Mouse (Mus musculus) liver, embryonic 15.5 days (tissue): Measurements from ENCODE around the gene Rbm47. TPM values are rescaled to one million over a fixed set of nuclear protein-coding genes. Genes with fewer than 3 reads are reported as not detected.

Experiments
- ATAC-seq: fragments of 200-750 bp; cut with Nextera tagmentation; 2 replicates; pipeline ENCODE4 v1.8.0; 2017; ENCODE audit warnings: moderate number of reproducible peaks, mild to moderate bottlenecking, moderate library complexity; ENCODE audit not compliant: insufficient read depth
- H3K27ac ChIP-seq: fragments of 300-500 bp; sonication (generic); replicated peaks from 2 replicates; pipeline ENCODE4 v1.5.1; 2015; ENCODE audit warnings: mild to moderate bottlenecking, inconsistent platforms
- H3K27me3 ChIP-seq: fragments of 300-500 bp; sonication (generic); 2 replicates; pipeline ENCODE4 v1.6.1; 2015; ENCODE audit warnings: mild to moderate bottlenecking, inconsistent platforms
- H3K36me3 ChIP-seq: fragments of 300-500 bp; sonication (generic); replicated peaks from 2 replicates; pipeline ENCODE4 v1.6.1; 2015; ENCODE audit warnings: moderate library complexity, mild to moderate bottlenecking, inconsistent platforms
- H3K4me1 ChIP-seq: fragments of 300-500 bp; sonication (generic); replicated peaks from 2 replicates; pipeline ENCODE4 v1.6.1; 2015; ENCODE audit warnings: inconsistent platforms
- H3K4me2 ChIP-seq: fragments of 300-500 bp; sonication (generic); 2 replicates; pipeline ENCODE4 v1.6.1; 2015; ENCODE audit warnings: moderate library complexity, mild to moderate bottlenecking, inconsistent platforms
- H3K4me3 ChIP-seq: fragments of 300-500 bp; sonication (generic); replicated peaks from 2 replicates; pipeline ENCODE4 v1.5.1; 2015; ENCODE audit warnings: mild to moderate bottlenecking, inconsistent platforms
- H3K9ac ChIP-seq: fragments of 300-500 bp; sonication (generic); 2 replicates; pipeline ENCODE4 v1.6.1; 2015; ENCODE audit warnings: moderate library complexity, mild to moderate bottlenecking, inconsistent platforms
- H3K9me3 ChIP-seq: fragments of 300-500 bp; sonication (generic); replicated peaks from 2 replicates; pipeline ENCODE4 v1.6.1; 2016; ENCODE audit warnings: inconsistent platforms
- WGBS: fragments of 180-500 bp; shearing (Covaris S2); methylation state at CpG from one replicate; pipeline ENCODE4 v1.1.7; 2015; ENCODE audit warnings: mixed read lengths; ENCODE audit not compliant: insufficient replicate concordance; 5-methylcytosine and 5-hydroxymethylcytosine counted together
- polyA plus RNA-seq: library from polyadenylated mRNA; unstranded; fragments of >200 nt; fragmentation: Nextera tagmentation; extraction: Ambion mirVana; gene quantifications from 2 replicates; pipeline ENCODE4 v1.2.1, GENCODE M21; 2015

The Rbm47 gene
- polyA plus RNA-seq, 1 experiment from 2014 or later, result 15.2 TPM

- Histone ChIP-seq H3K27me3 (peaks cover 23% of the 10 kb centered on the region), H3K9ac (no peak overlapping the region), H3K27ac (no peak overlapping the region), H3K4me1 (peaks cover 7% of the 10 kb centered on the region; the same call in 1 of the 2 replicates), H3K9me3 (no peaks in the 10 kb centered on the region), H3K4me2 (no peak overlapping the region), H3K36me3 (no peaks in the 10 kb centered on the region), H3K4me3 (no peak overlapping the region)
- 72% methylated on average over 9 of the region's 9 CpGs for WGBS
- ATAC-seq, result no peak
These were observed 16.4 kb downstream of the Rbm47 start for GRCm38 (mm10) chr5:66156431-66156962.

- H3K36me3 ChIP-seq, result no peaks in the 10 kb centered on the region
- no peak overlapping the region for H3K4me2 ChIP-seq
- no peak for ATAC-seq
- H3K27me3 ChIP-seq, result peaks cover 42% of the 10 kb centered on the region
- WGBS, result 63% methylated on average over 6 of the region's 6 CpGs
- H3K9ac ChIP-seq, result no peak overlapping the region
- H3K4me3 ChIP-seq, result no peak overlapping the region
- H3K4me1 ChIP-seq, result peaks cover 8% of the 10 kb centered on the region; the same call in 1 of the 2 replicates
- H3K9me3 ChIP-seq, result no peaks in the 10 kb centered on the region
- no peak overlapping the region for H3K27ac ChIP-seq
These were observed 18.3 kb downstream of the Rbm47 start for GRCm38 (mm10) chr5:66154616-66155015.

GRCm38 (mm10) chr5:66153486-66153885, 19.4 kb downstream of the Rbm47 start:
- Histone ChIP-seq H3K27ac (no peak overlapping the region), H3K4me3 (no peak overlapping the region), H3K36me3 (no peaks in the 10 kb centered on the region), H3K9ac (no peak overlapping the region), H3K4me2 (no peak overlapping the region), H3K4me1 (peaks cover 11% of the 10 kb centered on the region; the same call in 1 of the 2 replicates), H3K27me3 (peaks cover 53% of the 10 kb centered on the region), H3K9me3 (no peaks in the 10 kb centered on the region)
- no peak for ATAC-seq
- 7% methylated on average over 5 of the region's 5 CpGs for WGBS

- Histone ChIP-seq H3K36me3 (no peaks in the 10 kb centered on the region), H3K4me3 (peak overlapping the region; percentile 53), H3K4me1 (peaks cover 11% of the 10 kb centered on the region; the same call in 1 of the 2 replicates), H3K9me3 (no peaks in the 10 kb centered on the region), H3K9ac (peak overlapping the region; percentile 43), H3K27me3 (peaks cover 57% of the 10 kb centered on the region), H3K27ac (peak overlapping the region; percentile 78), H3K4me2 (peak overlapping the region; percentile 58)
- ATAC-seq, result peak; percentile 65
- WGBS, result 5% methylated on average over 37 of the region's 37 CpGs
These were observed 21.4 kb downstream of the Rbm47 start for GRCm38 (mm10) chr5:66151301-66152188.

- peaks cover 11% of the 10 kb centered on the region; the same call in 1 of the 2 replicates for H3K4me1 ChIP-seq
- peak overlapping the region; percentile 58 for H3K4me2 ChIP-seq
- WGBS, result under 1% methylated on average over 43 of the region's 43 CpGs
- H3K9ac ChIP-seq, result peak overlapping the region; percentile 43; the same call in 1 of the 2 replicates
- peak overlapping the region; percentile 53 for H3K4me3 ChIP-seq
- ATAC-seq, result peak; percentile 60
- H3K27me3 ChIP-seq, result peaks cover 57% of the 10 kb centered on the region
- peak overlapping the region; percentile 78 for H3K27ac ChIP-seq
- H3K9me3 ChIP-seq, result no peaks in the 10 kb centered on the region
- H3K36me3 ChIP-seq, result no peaks in the 10 kb centered on the region
These were observed 22.1 kb downstream of the Rbm47 start for GRCm38 (mm10) chr5:66150706-66151300.

GRCm38 (mm10) chr5:66150106-66150705, 22.7 kb downstream of the Rbm47 start:
- no peaks in the 10 kb centered on the region for H3K9me3 ChIP-seq
- 0 out of 2 replicates have a peak overlapping the region, but pooled peaks have one; percentile 43 for H3K9ac ChIP-seq
- H3K27me3 ChIP-seq, result peaks cover 57% of the 10 kb centered on the region
- no peak for ATAC-seq
- H3K4me2 ChIP-seq, result peak overlapping the region; percentile 58
- H3K4me3 ChIP-seq, result peak overlapping the region; percentile 53
- H3K27ac ChIP-seq, result peak overlapping the region; percentile 78
- H3K36me3 ChIP-seq, result no peaks in the 10 kb centered on the region
- WGBS, result 2% methylated on average over 13 of the region's 18 CpGs
- peaks cover 11% of the 10 kb centered on the region; the same call in 1 of the 2 replicates for H3K4me1 ChIP-seq

- Histone ChIP-seq H3K9me3 (no peaks in the 10 kb centered on the region), H3K9ac (no peak overlapping the region), H3K4me1 (peaks cover 9% of the 10 kb centered on the region; the same call in 1 of the 2 replicates), H3K4me2 (peak overlapping the region; percentile 58; the same call in 1 of the 2 replicates), H3K36me3 (no peaks in the 10 kb centered on the region), H3K27ac (no peak overlapping the region), H3K27me3 (peaks cover 57% of the 10 kb centered on the region), H3K4me3 (peak overlapping the region; percentile 53)
- no peak for ATAC-seq
- 26% methylated on average over 3 of the region's 3 CpGs for WGBS
These were observed 23.3 kb downstream of the Rbm47 start for GRCm38 (mm10) chr5:66149571-66149970.

GRCm38 (mm10) chr5:66149111-66149510, 23.8 kb downstream of the Rbm47 start:
- peaks cover 57% of the 10 kb centered on the region for H3K27me3 ChIP-seq
- no peak overlapping the region for H3K9ac ChIP-seq
- H3K9me3 ChIP-seq, result no peaks in the 10 kb centered on the region
- H3K4me3 ChIP-seq, result no peak overlapping the region
- H3K36me3 ChIP-seq, result no peaks in the 10 kb centered on the region
- WGBS, result 56% methylated on average over 2 of the region's 2 CpGs
- 0 out of 2 replicates have a peak overlapping the region, but pooled peaks have one; percentile 58 for H3K4me2 ChIP-seq
- H3K4me1 ChIP-seq, result peaks cover 7% of the 10 kb centered on the region; the same call in 1 of the 2 replicates
- H3K27ac ChIP-seq, result no peak overlapping the region
- no peak for ATAC-seq

- H3K9me3 ChIP-seq, result no peaks in the 10 kb centered on the region
- H3K9ac ChIP-seq, result no peak overlapping the region
- peaks cover 9% of the 10 kb centered on the region; the same call in 1 of the 2 replicates for H3K4me1 ChIP-seq
- 74% methylated on average over 3 of the region's 3 CpGs for WGBS
- H3K4me2 ChIP-seq, result no peak overlapping the region
- ATAC-seq, result no peak
- no peak overlapping the region for H3K4me3 ChIP-seq
- no peak overlapping the region for H3K27ac ChIP-seq
- no peaks in the 10 kb centered on the region for H3K36me3 ChIP-seq
- H3K27me3 ChIP-seq, result peaks cover 41% of the 10 kb centered on the region
These were observed 25.6 kb downstream of the Rbm47 start for GRCm38 (mm10) chr5:66147313-66147712.

GRCm38 (mm10) chr5:66145583-66145982, 27.3 kb downstream of the Rbm47 start:
- Histone ChIP-seq H3K27ac (no peak overlapping the region), H3K4me1 (peaks cover 6% of the 10 kb centered on the region; the same call in 1 of the 2 replicates), H3K36me3 (no peaks in the 10 kb centered on the region), H3K27me3 (peaks cover 24% of the 10 kb centered on the region), H3K9me3 (no peaks in the 10 kb centered on the region), H3K4me2 (no peak overlapping the region), H3K9ac (no peak overlapping the region), H3K4me3 (no peak overlapping the region)
- WGBS, result 67% methylated on average over 5 of the region's 5 CpGs
- ATAC-seq, result no peak
